Mouse (Mus musculus) heart, postnatal 0 days (tissue): ENCODE measurements at regions not wholly inside any gene's neighbourhood (a gene's known extent, or its start where the extent isn't known, plus 50 kb on each side); places are given as distances from the start of the nearest gene placed in this dataset.

ENCODE experiments used
- ATAC-seq: fragments of 200-750 bp; cut with Nextera tagmentation; 2 replicates; pipeline ENCODE4 v1.8.0; 2017; ENCODE audit warnings: low read depth, moderate number of reproducible peaks, moderate library complexity; ENCODE audit not compliant: insufficient read depth
- DNase-seq: peaks from one replicate; pipeline ENCODE4 v3.0.0-alpha.2; 2016; ENCODE audit warnings: low spot score
- H3K27ac ChIP-seq: fragments of 300-500 bp; sonication (generic); 2 replicates; pipeline ENCODE4 v1.5.1; 2014; ENCODE audit warnings: low read depth, mild to moderate bottlenecking
- H3K27me3 ChIP-seq: fragments of 300-500 bp; sonication (generic); 2 replicates; pipeline ENCODE4 v1.6.1; 2014; ENCODE audit warnings: low read length, mixed read lengths; ENCODE audit not compliant: control insufficient read depth, insufficient read depth
- H3K36me3 ChIP-seq: fragments of 300-500 bp; sonication (generic); replicated peaks from 2 replicates; pipeline ENCODE4 v1.6.1; 2014; ENCODE audit warnings: low read length, mixed read lengths; ENCODE audit not compliant: control insufficient read depth, insufficient read depth
- H3K4me1 ChIP-seq: fragments of 300-500 bp; sonication (generic); 2 replicates; pipeline ENCODE4 v1.6.1; 2014; ENCODE audit warnings: antibody characterized with exemption; ENCODE audit not compliant: control insufficient read depth, insufficient read depth
- H3K4me2 ChIP-seq: fragments of 300-500 bp; sonication (generic); 2 replicates; pipeline ENCODE4 v1.6.1; 2014; ENCODE audit warnings: low read depth, mild to moderate bottlenecking, low read length, moderate library complexity
- H3K4me3 ChIP-seq: fragments of 300-500 bp; sonication (generic); 2 replicates; pipeline ENCODE4 v1.5.1; 2014; ENCODE audit warnings: low read depth, low read length
- H3K9ac ChIP-seq: fragments of 300-500 bp; sonication (generic); replicated peaks from 2 replicates; pipeline ENCODE4 v1.6.1; 2014; ENCODE audit warnings: low read depth, low read length, mixed read lengths
- H3K9me3 ChIP-seq: fragments of 300-500 bp; sonication (generic); replicated peaks from 2 replicates; pipeline ENCODE4 v1.6.1; 2016; ENCODE audit warnings: low read length; ENCODE audit not compliant: control insufficient read depth
- CTCF ChIP-seq: IDR thresholded peaks from 2 replicates; pipeline ENCODE4 v1.5.1; 2016; ENCODE audit warnings: antibody characterized with exemption, control low read depth, low read depth
- EP300 ChIP-seq: IDR thresholded peaks from 2 replicates; pipeline ENCODE4 v1.6.1; 2016; ENCODE audit warnings: antibody characterized with exemption, low read depth
- WGBS: fragments of 180-500 bp; shearing (Covaris S2); extraction: QIAGEN DNeasy Blood & Tissue Kit; methylation state at CpG from one replicate; pipeline ENCODE4 v1.1.7; 2014; 5-methylcytosine and 5-hydroxymethylcytosine counted together

DNA sequence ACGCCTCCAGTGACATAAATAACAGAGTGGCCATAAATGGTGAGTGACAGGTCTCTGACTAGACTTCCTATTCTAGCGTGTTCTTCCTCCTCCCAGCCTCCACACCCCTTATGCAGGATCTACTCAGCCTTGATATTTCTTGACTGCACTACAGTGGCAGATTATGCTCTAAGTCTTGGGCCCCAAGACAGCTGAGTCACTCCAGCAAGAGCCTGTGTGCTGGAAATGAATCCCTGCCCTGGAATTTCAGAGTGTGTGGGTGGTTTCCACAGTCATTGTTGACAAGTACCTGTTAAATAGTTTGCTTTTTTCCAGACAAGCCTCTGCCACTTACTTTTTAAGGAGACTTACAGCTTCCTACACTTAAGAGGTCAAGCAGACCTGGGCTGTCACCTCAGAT lies 84.3 kb upstream of the Cbln4 start:
- DNase-seq (no peak), ATAC-seq (no peak)
- Histone ChIP-seq H3K27ac (no peak overlapping the region), H3K36me3 (no peaks in the 10 kb centered on the region), H3K4me1 (no peaks in the 10 kb centered on the region), H3K4me3 (no peak overlapping the region), H3K27me3 (no peaks in the 10 kb centered on the region), H3K9me3 (no peaks in the 10 kb centered on the region), H3K4me2 (no peak overlapping the region), H3K9ac (no peak overlapping the region)
- 49% methylated on average over 2 of the region's 2 CpGs for WGBS
- TF ChIP-seq EP300 (no peak), CTCF (no peak)

DNA sequence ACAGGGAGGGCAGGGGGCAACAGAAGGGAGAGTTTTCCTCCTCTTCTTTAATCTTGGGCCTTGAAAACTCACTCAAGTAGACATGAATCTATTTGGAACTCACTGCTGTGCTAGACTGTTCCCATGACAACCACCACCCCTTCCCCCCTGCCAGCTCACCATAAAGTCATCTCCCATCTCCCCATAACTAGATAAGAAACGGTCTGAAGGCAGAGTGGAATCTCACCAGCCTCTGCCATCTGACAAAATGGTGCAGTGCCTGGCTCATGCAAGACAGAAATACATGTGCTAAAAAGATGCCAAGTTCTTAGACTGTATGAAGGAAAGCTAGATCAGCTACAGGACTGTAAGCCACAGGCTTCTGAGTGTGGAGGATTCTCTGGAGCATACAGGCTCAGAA lies 88.0 kb upstream of the Cbln4 start:
- Histone ChIP-seq H3K27me3 (no peaks in the 10 kb centered on the region), H3K9me3 (no peaks in the 10 kb centered on the region), H3K36me3 (no peaks in the 10 kb centered on the region), H3K9ac (no peak overlapping the region), H3K4me2 (no peak overlapping the region), H3K27ac (no peak overlapping the region), H3K4me3 (no peak overlapping the region), H3K4me1 (no peaks in the 10 kb centered on the region)
- WGBS, result 28% methylated on average over 1 of the region's 1 CpGs
- no peak for TF ChIP-seq EP300
- TF ChIP-seq CTCF, result no peak
- ATAC-seq, result no peak
- no peak for DNase-seq

DNA sequence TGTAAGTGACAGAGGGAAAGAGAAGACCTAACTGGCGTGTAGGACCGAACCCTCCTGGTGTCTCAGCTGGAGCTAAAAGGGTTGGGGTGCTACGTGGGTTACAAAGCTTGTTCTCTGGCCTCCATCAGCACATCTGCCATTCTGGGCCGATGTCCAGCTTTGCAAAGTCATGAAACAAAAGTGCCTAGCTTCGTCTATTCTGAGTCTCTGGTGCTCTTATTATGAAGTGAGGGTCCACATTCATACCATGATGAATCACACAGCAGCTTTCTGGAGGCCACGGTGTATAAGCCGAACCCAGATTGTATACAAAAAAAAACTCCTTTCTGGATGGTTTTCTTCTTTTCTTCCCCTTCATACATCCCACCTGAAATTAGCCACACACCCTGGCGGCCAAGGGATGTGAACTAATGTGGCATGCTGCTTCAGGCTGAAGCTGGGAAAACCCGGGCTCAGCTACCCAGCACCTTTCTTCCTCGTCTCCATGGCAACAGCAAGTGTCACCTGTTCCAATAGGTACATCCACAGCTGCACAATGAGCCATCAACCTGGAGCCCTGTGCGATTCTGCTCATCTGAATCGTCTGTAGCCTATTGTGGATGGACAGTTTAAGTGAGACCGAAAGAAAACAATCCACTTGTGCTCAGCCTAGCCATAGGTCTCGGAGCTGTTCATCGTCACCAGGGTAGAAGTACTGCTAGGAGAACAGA lies 89.5 kb upstream of the Cbln4 start:
- Histone ChIP-seq H3K9ac (no peak overlapping the region), H3K4me3 (no peak overlapping the region), H3K9me3 (no peaks in the 10 kb centered on the region), H3K4me1 (no peaks in the 10 kb centered on the region), H3K27ac (no peak overlapping the region), H3K36me3 (no peaks in the 10 kb centered on the region), H3K27me3 (no peaks in the 10 kb centered on the region), H3K4me2 (no peak overlapping the region)
- DNase-seq, result no peak
- TF ChIP-seq CTCF, result no peak
- TF ChIP-seq EP300, result no peak
- WGBS, result 66% methylated on average over 15 of the region's 15 CpGs
- ATAC-seq, result no peak

DNA sequence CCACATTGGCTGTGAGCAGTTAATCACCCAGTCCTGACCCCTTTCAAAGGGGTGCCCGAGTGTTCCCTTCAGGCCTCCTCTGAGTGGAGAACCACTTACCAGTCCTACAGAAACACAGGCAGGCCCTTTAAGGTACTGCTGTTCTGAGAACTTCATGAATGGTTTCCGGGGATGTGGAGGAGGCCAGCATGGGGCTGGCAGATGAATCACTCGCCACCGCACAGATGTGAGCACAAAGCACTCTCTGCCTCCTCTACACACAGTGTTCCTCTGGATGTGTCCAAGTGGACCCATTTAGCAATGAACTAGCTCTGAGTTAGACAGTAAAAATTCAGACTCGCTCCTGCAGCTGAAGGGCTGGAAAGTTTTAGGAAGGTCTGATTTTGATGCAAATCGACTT lies 96.8 kb upstream of the Cbln4 start:
- WGBS, result 57% methylated on average over 6 of the region's 6 CpGs
- TF ChIP-seq EP300 (no peak), CTCF (no peak)
- Histone ChIP-seq H3K4me1 (no peaks in the 10 kb centered on the region), H3K27ac (no peak overlapping the region), H3K4me2 (no peak overlapping the region), H3K27me3 (no peaks in the 10 kb centered on the region), H3K4me3 (no peak overlapping the region), H3K9ac (no peak overlapping the region), H3K9me3 (no peaks in the 10 kb centered on the region), H3K36me3 (no peaks in the 10 kb centered on the region)
- DNase-seq, result no peak
- no peak for ATAC-seq

DNA sequence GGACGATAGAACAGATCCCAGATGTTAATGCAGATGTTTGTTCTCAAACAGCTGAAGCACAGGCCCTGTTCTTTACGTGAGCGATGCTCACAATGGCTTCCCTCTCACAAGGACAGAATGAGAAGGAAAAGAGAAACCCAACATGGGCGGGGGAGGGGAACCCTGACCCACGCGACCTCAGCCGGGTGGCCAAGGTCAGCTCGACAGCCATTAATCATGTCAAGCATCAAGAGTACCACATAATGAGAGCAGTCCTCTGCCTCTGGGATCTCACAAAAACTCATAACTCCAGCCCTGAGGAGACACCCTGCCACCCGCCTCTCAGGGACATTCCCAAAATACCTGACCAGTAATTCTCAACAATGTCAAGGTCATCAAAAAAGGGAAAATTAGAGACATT lies 100.0 kb upstream of the Cbln4 start:
- H3K27ac ChIP-seq, result no peak overlapping the region
- ATAC-seq (no peak), DNase-seq (no peak)
- no peaks in the 10 kb centered on the region for H3K9me3 ChIP-seq
- H3K36me3 ChIP-seq, result no peaks in the 10 kb centered on the region
- H3K27me3 ChIP-seq, result no peaks in the 10 kb centered on the region
- H3K4me2 ChIP-seq, result no peak overlapping the region
- no peak overlapping the region for H3K4me3 ChIP-seq
- TF ChIP-seq EP300 (no peak), CTCF (no peak)
- H3K9ac ChIP-seq, result no peak overlapping the region
- WGBS, result 66% methylated on average over 9 of the region's 9 CpGs
- H3K4me1 ChIP-seq, result no peaks in the 10 kb centered on the region

DNA sequence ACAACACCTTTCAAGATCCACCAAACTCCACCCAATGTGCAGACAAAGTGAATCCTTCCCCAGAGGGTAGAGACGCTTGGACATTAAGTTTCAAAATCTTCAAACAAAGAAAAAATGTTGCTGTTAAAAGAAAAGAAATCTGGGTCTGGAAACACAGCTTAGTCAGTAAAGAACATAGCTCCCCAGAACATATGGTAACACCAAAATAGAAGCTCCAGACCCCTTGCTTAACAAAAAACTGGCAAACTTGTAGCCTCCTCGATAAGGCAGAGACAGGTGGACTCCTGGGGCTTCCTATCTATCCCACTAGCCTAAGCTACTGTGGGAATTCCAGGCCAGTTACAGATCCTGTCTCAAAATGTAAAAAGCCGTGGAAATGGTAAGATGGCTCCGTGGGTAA lies 99.6 kb upstream of the Mc3r start:
- DNase-seq, result no peak
- no peaks in the 10 kb centered on the region for H3K4me1 ChIP-seq
- H3K9me3 ChIP-seq, result peaks cover 5% of the 10 kb centered on the region; the same call in 1 of the 2 replicates
- H3K4me3 ChIP-seq, result no peak overlapping the region
- no peak overlapping the region for H3K27ac ChIP-seq
- no peaks in the 10 kb centered on the region for H3K36me3 ChIP-seq
- WGBS, result 65% methylated on average over 4 of the region's 4 CpGs
- H3K4me2 ChIP-seq, result no peak overlapping the region
- H3K27me3 ChIP-seq, result no peaks in the 10 kb centered on the region
- no peak for ATAC-seq
- TF ChIP-seq CTCF (no peak), EP300 (no peak)
- H3K9ac ChIP-seq, result no peak overlapping the region
